Mouse (Mus musculus): ENCODE measurements at regions not wholly inside any gene's neighbourhood (a gene's known extent, or its start where the extent isn't known, plus 50 kb on each side); places are given as distances from the start of the nearest gene placed in this dataset.

GRCm38 (mm10) chr19:52048378-52048978 is 215.6 kb upstream of the Ins1 start:
- no peak for DNase-seq (ENCODE audit: extremely low spot score in 1 of 2, low spot score in 2 of 2)
- intact Hi-C loops (cut with DNase I), result no loop called here

GRCm38 (mm10) chr19:52068806-52069205 is 195.3 kb upstream of the Ins1 start:
- peak in 1 of 2 experiments; percentile 22 for DNase-seq (ENCODE audit: extremely low spot score in 1 of 2, low spot score in 2 of 2)
- intact Hi-C loops (cut with DNase I), result no loop called here

GRCm38 (mm10) chr19:52069919-52070528 is 194.1 kb upstream of the Ins1 start:
- DNase-seq (ENCODE audit: extremely low spot score in 1 of 2, low spot score in 2 of 2), result no peak
- intact Hi-C loops (cut with DNase I), result no loop called here

- intact Hi-C loops (cut with DNase I), result no loop called here
- no peak for DNase-seq (ENCODE audit: extremely low spot score in 1 of 2, low spot score in 2 of 2)
Measured at GRCm38 (mm10) chr19:52071234-52071633, 192.9 kb upstream of the Ins1 start.

- intact Hi-C loops (cut with DNase I), result no loop called here
- no peak for DNase-seq (ENCODE audit: extremely low spot score in 1 of 2, low spot score in 2 of 2)
Measured at GRCm38 (mm10) chr19:52079020-52079419, 185.1 kb upstream of the Ins1 start.

- intact Hi-C loops (cut with DNase I), result no loop called here
- DNase-seq (ENCODE audit: extremely low spot score in 1 of 2, low spot score in 2 of 2), result no peak
Measured at GRCm38 (mm10) chr19:52112398-52112797, 151.7 kb upstream of the Ins1 start.
